Mouse (Mus musculus) heart, postnatal 0 days (tissue): ENCODE results near the gene App. TPM values are rescaled to one million over a fixed set of nuclear protein-coding genes. Genes with fewer than 3 reads are reported as not detected.
A peak's percentile ranks its signal among the peaks of the same experiment; 100 is the strongest.

ENCODE experiments used
- ATAC-seq: fragments of 200-750 bp; cut with Nextera tagmentation; 2 replicates; pipeline ENCODE4 v1.8.0; 2017; ENCODE audit warnings: low read depth, moderate number of reproducible peaks, moderate library complexity; ENCODE audit not compliant: insufficient read depth
- DNase-seq: peaks from one replicate; pipeline ENCODE4 v3.0.0-alpha.2; 2016; ENCODE audit warnings: low spot score
- H3K27ac ChIP-seq: fragments of 300-500 bp; sonication (generic); 2 replicates; pipeline ENCODE4 v1.5.1; 2014; ENCODE audit warnings: low read depth, mild to moderate bottlenecking
- H3K27me3 ChIP-seq: fragments of 300-500 bp; sonication (generic); 2 replicates; pipeline ENCODE4 v1.6.1; 2014; ENCODE audit warnings: low read length, mixed read lengths; ENCODE audit not compliant: control insufficient read depth, insufficient read depth
- H3K36me3 ChIP-seq: fragments of 300-500 bp; sonication (generic); replicated peaks from 2 replicates; pipeline ENCODE4 v1.6.1; 2014; ENCODE audit warnings: low read length, mixed read lengths; ENCODE audit not compliant: control insufficient read depth, insufficient read depth
- H3K4me1 ChIP-seq: fragments of 300-500 bp; sonication (generic); 2 replicates; pipeline ENCODE4 v1.6.1; 2014; ENCODE audit warnings: antibody characterized with exemption; ENCODE audit not compliant: control insufficient read depth, insufficient read depth
- H3K4me2 ChIP-seq: fragments of 300-500 bp; sonication (generic); 2 replicates; pipeline ENCODE4 v1.6.1; 2014; ENCODE audit warnings: low read depth, mild to moderate bottlenecking, low read length, moderate library complexity
- H3K4me3 ChIP-seq: fragments of 300-500 bp; sonication (generic); 2 replicates; pipeline ENCODE4 v1.5.1; 2014; ENCODE audit warnings: low read depth, low read length
- H3K9ac ChIP-seq: fragments of 300-500 bp; sonication (generic); replicated peaks from 2 replicates; pipeline ENCODE4 v1.6.1; 2014; ENCODE audit warnings: low read depth, low read length, mixed read lengths
- H3K9me3 ChIP-seq: fragments of 300-500 bp; sonication (generic); replicated peaks from 2 replicates; pipeline ENCODE4 v1.6.1; 2016; ENCODE audit warnings: low read length; ENCODE audit not compliant: control insufficient read depth
- CTCF ChIP-seq: IDR thresholded peaks from 2 replicates; pipeline ENCODE4 v1.5.1; 2016; ENCODE audit warnings: antibody characterized with exemption, control low read depth, low read depth
- EP300 ChIP-seq: IDR thresholded peaks from 2 replicates; pipeline ENCODE4 v1.6.1; 2016; ENCODE audit warnings: antibody characterized with exemption, low read depth
- WGBS: fragments of 180-500 bp; shearing (Covaris S2); extraction: QIAGEN DNeasy Blood & Tissue Kit; methylation state at CpG from one replicate; pipeline ENCODE4 v1.1.7; 2014; 5-methylcytosine and 5-hydroxymethylcytosine counted together
- polyA plus RNA-seq: library from polyadenylated mRNA; unstranded; fragments of >200 nt; fragmentation: Nextera tagmentation; extraction: Ambion mirVana; gene quantifications from 2 replicates; pipeline ENCODE4 v1.2.1, GENCODE M21; 2015
- total RNA-seq: library from RNA; depleted of rRNA; stranded (reverse); fragments of >200 nt; gene quantifications from 2 replicates; pipeline ENCODE4 v1.2.3, GENCODE M21; 2014; ENCODE audit warnings: low replicate concordance

App gene
- total and polyA plus RNA-seq, 2 experiments from 2014 or later: 122 to 139 TPM

DNA sequence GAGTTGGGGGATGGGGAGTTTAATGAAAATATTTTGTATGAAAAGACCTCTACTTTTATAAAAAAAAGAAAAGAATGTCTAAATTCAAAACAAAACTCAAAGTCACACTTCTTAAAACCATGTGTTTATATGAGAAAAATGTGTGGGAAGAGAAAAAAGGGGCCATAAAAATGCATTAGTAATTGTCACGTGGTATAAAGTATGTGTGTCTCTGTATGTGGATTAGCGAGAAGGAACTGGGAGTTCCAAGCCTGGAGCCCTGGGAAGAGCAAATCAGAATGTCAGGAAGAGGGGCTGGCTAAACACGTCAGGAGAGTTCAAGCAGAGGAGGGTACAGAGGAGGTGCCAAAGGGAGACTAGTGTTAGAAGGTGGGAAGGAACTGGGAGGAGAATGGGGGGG lies 7.9 kb upstream of the App start:
- H3K27me3 ChIP-seq: no peaks in the 10 kb centered on the region

DNA sequence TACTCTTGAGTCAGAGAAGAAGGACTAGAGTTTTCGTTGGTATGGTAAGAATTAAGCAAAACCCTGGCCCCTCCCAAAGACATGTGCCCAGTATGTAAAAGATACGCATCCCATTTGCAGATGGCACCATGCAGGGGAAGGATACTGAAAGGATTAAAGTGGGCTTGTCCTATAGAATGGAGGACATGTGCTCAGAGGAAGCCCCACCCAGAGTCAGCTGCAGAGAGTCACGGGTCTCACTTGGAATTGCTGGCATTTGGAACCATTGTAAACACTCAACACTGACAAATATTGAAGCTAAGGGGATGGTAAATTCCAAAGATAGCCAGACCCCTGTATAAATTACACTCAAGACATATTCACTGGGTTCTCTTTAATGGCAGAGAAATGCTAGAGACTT lies 7.1 kb upstream of the App start:
- DNase-seq: no peak
- no peaks in the 10 kb centered on the region for H3K27me3 ChIP-seq
- no peaks in the 10 kb centered on the region for H3K36me3 ChIP-seq
- WGBS: 69% methylated on average over 3 of the region's 3 CpGs
- H3K9ac ChIP-seq: no peak overlapping the region
- no peak overlapping the region for H3K4me3 ChIP-seq
- no peaks in the 10 kb centered on the region for H3K9me3 ChIP-seq
- H3K4me2 ChIP-seq: no peak overlapping the region
- no peak for ATAC-seq
- no peaks in the 10 kb centered on the region for H3K4me1 ChIP-seq
- H3K27ac ChIP-seq: no peak overlapping the region
- TF ChIP-seq CTCF (no peak), EP300 (no peak)

More for the DNA sequence above, 7.9 kb upstream of the App start:
- Histone ChIP-seq H3K4me1 (no peaks in the 10 kb centered on the region), H3K9ac (no peak overlapping the region), H3K9me3 (no peaks in the 10 kb centered on the region), H3K27ac (no peak overlapping the region), H3K36me3 (no peaks in the 10 kb centered on the region), H3K4me3 (no peak overlapping the region), H3K4me2 (no peak overlapping the region)
- DNase-seq (no peak), ATAC-seq (no peak)
- WGBS: 62% methylated on average over 3 of the region's 3 CpGs
- no peak for TF ChIP-seq CTCF
- TF ChIP-seq EP300: no peak

DNA sequence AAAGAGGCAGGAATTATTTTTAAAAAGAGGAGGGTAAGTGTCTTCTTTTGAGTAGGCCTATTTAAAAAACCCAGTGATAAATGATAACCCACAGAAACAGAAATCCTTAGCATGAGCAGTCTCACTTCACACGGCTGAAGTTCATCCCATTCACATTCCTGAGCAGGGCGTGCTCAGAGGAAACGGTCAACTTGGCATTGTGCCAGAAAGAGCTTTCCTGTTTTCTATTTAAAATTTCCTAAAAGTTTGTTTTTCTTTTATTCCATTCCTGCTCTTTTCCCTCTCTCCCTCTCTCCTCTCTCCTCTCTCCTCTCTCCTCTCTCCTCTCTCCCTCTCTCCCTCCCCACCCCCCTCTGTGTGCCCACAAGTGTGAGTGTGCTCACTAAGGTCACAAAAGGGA lies 3.1 kb upstream of the App start:
- no peak for DNase-seq
- Histone ChIP-seq H3K27me3 (no peaks in the 10 kb centered on the region), H3K4me2 (no peak overlapping the region), H3K27ac (no peak overlapping the region), H3K9me3 (no peaks in the 10 kb centered on the region), H3K36me3 (no peaks in the 10 kb centered on the region), H3K9ac (no peak overlapping the region), H3K4me1 (no peaks in the 10 kb centered on the region), H3K4me3 (no peak overlapping the region)
- 17% methylated on average over 3 of the region's 3 CpGs for WGBS
- no peak for ATAC-seq
- TF ChIP-seq EP300 (no peak), CTCF (no peak)

DNA sequence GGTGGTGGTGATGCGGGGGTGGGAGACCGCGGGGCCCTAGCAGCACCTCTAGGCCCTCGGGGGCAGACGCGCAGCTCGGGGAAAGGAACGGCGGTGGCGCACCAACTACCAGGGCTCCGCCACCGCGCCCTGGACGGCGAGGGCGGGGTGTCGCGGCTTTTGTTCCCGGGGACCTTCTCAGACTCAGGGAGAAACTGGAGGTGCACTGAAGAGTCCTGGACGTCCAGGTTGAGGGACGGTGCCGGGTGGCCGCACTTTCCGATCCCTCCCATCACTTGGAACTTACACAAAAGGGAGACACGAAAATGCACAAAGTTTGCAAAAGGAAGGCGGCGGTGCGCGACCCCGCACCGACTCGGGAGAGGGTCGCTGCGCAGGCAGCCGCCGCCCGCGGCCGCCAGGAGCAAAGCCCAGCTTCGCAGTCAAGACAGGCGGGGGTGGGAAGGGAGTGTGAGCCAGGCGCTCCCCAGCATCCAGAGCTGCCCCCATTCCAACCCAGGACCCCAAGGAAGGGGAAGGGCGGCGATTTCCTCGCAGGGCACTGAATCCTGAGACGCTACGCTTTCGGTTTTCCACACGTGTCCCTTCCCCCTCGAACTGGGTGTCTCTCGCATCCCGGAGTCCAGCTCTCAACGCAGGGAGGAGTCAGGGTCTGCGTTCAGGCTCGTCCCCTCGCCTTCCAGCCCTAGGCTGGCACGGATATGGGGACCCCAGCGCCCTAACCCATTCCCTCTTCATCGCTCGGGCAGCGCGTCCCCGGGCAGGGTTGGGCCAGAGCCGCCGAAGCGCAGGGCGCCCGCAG lies 794 bp downstream of the App start:
- WGBS: under 1% methylated on average over 65 of the region's 68 CpGs
- DNase-seq (peak; percentile 63), ATAC-seq (peak; percentile 57)
- Histone ChIP-seq H3K4me2 (peak overlapping the region; percentile 77), H3K27ac (peak overlapping the region; percentile 93), H3K4me1 (peaks cover 24% of the 10 kb centered on the region), H3K4me3 (peak overlapping the region; percentile 100), H3K9me3 (no peaks in the 10 kb centered on the region), H3K27me3 (no peaks in the 10 kb centered on the region), H3K36me3 (no peaks in the 10 kb centered on the region), H3K9ac (peak overlapping the region; percentile 97)
- TF ChIP-seq EP300 (no peak), CTCF (no peak; the same call in 1 of the 2 replicates)

DNA sequence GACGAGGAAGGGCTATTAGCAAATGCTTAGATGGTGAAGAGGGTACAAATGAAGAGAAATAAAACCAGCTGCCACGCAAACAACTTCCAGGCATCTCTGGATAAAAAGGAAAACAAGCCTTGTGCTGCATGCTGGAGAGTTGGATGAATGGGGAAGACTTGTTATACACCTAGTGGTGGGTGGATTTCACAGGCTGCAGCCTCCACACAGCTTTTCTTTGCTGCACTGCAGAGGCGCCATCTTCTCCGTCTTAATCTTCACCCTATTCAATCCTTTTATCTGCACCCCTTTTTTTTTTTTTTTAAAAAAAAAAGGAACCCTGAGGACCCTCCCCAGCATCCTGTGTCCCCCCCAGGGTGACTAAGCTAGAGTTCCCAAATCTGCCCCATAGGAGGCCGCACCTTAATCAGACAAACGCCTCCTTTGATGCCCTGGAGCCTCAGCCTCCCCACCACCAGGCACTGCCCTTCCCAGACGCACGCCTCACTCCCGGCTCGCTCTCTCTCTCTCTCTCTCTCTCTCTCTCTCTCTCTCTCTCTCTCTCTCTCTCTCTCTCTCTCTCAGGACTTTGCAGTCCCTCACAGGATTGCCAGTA lies 1.5 kb downstream of the App start:
- 4% methylated on average over 10 of the region's 10 CpGs for WGBS
- DNase-seq: peak; percentile 76
- Histone ChIP-seq H3K9ac (peak overlapping the region; percentile 97), H3K4me1 (peaks cover 24% of the 10 kb centered on the region), H3K9me3 (no peaks in the 10 kb centered on the region), H3K36me3 (no peaks in the 10 kb centered on the region), H3K4me2 (peak overlapping the region; percentile 77), H3K27ac (peak overlapping the region; percentile 93), H3K4me3 (peak overlapping the region; percentile 100), H3K27me3 (no peaks in the 10 kb centered on the region)
- TF ChIP-seq EP300 (no peak), CTCF (0 out of 2 replicates have a peak, but pooled peaks have one; percentile 14)
- peak; percentile 45 for ATAC-seq
